Mouse (Mus musculus): ENCODE data around the gene Traf7.

Traf7 gene

DNA sequence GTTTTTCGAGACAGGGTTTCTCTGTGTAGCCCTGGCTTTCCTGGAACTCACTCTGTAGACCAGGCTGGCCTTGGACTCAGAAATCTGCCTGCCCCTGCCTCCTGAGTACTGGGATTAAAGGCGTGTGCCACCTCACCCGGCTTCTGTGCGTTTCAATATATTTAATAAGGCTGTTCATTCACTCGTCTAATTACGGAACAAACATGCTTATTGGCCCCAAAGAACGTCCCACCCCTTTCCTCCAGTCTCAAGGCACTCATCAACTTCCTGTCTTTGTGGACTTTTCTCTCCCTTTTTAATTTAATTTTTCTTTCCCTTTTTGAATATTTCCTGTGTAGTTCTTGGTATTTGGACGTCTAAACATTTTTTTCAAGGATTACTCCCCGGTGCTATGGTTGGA lies 20.7 kb upstream of the Traf7 start:
- intact Hi-C loops (cut with DNase I) = no loop called here

- intact Hi-C loops (cut with DNase I) = no loop called here
These were observed 18.5 kb upstream of the Traf7 start for GRCm38 (mm10) chr17:24546234-24546633.

- intact Hi-C loops (cut with DNase I) = no loop called here
These were observed 17.5 kb upstream of the Traf7 start for GRCm38 (mm10) chr17:24545247-24545646.

DNA sequence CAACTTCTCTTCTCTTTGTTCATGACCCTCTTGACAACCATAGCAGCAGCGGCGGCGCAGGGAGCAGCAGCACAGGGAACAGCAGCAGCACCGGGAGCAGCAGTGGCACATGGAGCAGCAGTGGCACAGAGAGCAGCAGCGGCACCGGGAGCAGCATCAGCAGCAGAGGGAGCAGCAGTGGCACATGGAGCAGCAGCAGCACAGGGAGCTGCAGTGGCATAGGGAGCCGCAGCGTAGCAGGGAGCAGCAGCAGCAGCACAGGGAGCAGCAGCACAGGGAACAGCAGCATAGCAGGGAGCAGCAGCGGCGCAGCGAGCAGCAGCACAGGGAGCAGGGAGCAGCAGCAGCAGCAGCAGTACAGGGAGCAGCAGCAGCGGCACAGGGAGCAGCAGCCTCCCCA lies 16.9 kb upstream of the Traf7 start:
- intact Hi-C loops (cut with DNase I) = no loop called here

GRCm38 (mm10) chr17:24540375-24540774 lies 12.6 kb upstream of the Traf7 start:
- intact Hi-C loops (cut with DNase I) = no loop called here

- intact Hi-C loops (cut with DNase I) = no loop called here
These were observed 11.2 kb upstream of the Traf7 start for GRCm38 (mm10) chr17:24538950-24539349.

GRCm38 (mm10) chr17:24537536-24537935 lies 9.8 kb upstream of the Traf7 start:
- intact Hi-C loops (cut with DNase I) = no loop called here

DNA sequence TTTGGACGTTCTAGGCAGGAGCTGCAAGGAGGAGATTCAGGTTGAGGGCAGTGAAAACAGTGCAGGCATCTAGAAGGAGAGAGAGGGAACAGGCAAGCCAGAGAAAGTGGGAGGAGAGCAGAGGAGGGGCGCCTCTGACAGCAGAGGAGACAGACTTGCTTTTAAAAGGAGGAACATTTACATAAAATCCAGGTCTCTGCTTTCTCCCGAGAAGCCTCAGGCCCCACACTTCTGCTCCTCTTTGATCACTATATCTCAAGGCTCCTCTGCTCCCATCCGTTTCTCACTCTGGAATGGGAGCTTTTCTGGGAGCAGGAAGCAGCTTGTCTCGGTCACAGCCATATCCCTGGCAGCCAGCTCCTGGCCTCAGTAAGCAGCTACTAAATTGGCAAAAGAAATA lies 7.6 kb upstream of the Traf7 start:
- intact Hi-C loops (cut with DNase I) = no loop called here

- intact Hi-C loops (cut with DNase I) = loop anchor here (5.0 kb wide), 1 partner anchor 47 kb away; the partner anchor contains the start of gene Caskin1
These were observed 6.5 kb upstream of the Traf7 start, which contains the start of gene Rab26 for GRCm38 (mm10) chr17:24534160-24534718. Gene Rab26 (minus strand): TSS chr17:24534210.

- intact Hi-C loops (cut with DNase I) = loop anchor here (5.0 kb wide), 1 partner anchor 46 kb away; the partner anchor contains the start of gene Caskin1
These were observed 5.6 kb upstream of the Traf7 start for GRCm38 (mm10) chr17:24533099-24533992.

- intact Hi-C loops (cut with DNase I) = loop anchor here (5.0 kb wide), 1 partner anchor 45 kb away; the partner anchor contains the start of gene Caskin1
These were observed 4.3 kb upstream of the Traf7 start for GRCm38 (mm10) chr17:24532045-24532444.

- intact Hi-C loops (cut with DNase I) = loop anchor here (5.0 kb wide), 1 partner anchor 44 kb away; the partner anchor contains the start of gene Caskin1
These were observed 3.3 kb upstream of the Traf7 start for GRCm38 (mm10) chr17:24531064-24531463.

GRCm38 (mm10) chr17:24530361-24531050 lies 2.8 kb upstream of the Traf7 start:
- intact Hi-C loops (cut with DNase I) = loop anchor here (5.0 kb wide), 1 partner anchor 43 kb away; the partner anchor contains the start of gene Caskin1

DNA sequence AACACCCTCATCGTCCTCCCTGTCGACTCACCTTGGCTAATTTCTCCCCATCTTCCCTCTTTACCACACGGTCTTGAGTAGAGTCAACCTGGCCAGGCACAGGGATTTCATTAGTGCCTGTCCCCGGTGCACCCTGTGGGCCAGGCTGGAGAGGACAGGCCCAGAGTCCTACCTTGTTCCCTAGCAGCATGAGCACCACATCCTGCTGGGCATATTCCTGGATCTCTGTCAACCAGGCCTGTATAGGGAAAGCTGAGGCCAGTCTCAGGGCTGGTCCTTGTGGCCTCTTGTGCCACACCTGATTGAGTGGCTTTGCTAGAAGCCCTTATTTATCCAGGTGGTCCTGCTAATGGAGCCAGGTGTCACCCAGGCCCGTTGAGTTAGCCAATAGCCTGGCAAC lies 2.1 kb upstream of the Traf7 start:
- intact Hi-C loops (cut with DNase I) = loop anchor here (5.0 kb wide), 1 partner anchor 43 kb away; the partner anchor contains the start of gene Caskin1

DNA sequence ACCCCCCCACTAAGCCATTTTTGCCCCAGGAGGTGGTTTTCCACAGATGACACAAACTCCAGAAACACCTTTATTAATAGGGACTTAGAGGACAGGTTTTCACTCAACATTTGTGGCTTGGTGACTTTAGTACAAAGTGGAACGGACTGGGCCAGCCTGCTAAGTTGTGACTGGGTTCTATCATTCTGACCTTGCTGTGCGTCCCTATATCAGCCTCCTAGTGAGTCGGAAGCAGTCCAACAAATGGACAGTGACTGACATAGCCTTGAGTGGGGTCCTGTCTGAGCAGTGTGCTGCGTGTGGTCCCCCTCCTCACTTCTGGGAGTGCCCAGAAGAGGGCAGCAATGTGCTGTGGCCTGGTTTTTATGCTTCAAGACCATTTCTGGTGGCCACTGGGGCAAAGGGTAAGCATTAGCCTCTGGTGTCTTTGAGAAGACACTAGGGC lies 1.3 kb upstream of the Traf7 start:
- intact Hi-C loops (cut with DNase I) = no loop called here

DNA sequence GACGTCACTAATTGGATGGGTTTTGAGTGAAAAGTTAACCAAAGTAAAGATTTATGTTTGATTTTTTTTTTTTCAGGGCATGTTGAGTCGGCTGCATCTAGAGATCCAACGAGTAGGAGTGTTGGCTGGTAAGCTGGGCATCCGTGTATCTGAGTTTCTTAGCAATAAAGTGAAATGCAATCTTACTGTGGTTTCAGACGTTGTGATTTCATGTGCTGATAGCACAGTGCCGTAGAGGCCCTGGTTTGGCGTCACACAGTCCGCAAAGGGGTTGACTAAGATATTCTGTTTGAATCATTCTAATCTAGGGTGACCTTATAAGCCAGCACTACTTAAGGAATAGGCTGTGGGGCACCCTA lies 801 bp upstream of the Traf7 start:
- intact Hi-C loops (cut with DNase I) = no loop called here

DNA sequence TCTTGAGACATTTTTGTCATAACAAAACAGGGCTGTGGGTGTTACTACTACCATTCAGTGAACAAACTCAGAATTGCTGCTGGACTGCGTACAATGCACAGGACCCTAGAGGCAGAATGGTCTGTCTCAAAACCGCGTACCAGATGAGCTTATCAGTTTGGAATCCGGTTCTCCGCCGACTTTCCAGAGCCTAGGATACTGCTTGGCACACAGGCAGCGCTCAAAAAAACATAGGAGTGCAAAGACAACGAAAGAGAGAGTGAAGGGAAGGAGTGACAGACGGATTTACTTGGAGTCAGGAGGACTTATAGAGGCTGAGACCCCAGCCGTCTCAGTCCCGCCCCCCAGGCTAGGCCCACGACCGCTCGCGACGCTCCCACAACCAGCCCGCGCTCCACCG lies 423 bp downstream of the Traf7 start:
- intact Hi-C loops (cut with DNase I) = no loop called here

- intact Hi-C loops (cut with DNase I) = no loop called here
These were observed 3.0 kb downstream of the Traf7 start for GRCm38 (mm10) chr17:24524734-24525133.

GRCm38 (mm10) chr17:24520450-24520849 lies 7.3 kb downstream of the Traf7 start:
- intact Hi-C loops (cut with DNase I) = no loop called here

- intact Hi-C loops (cut with DNase I) = loop anchor here (5.0 kb wide), 1 partner anchor 37 kb away; the partner anchor contains the start of gene Mlst8
These were observed 13.2 kb downstream of the Traf7 start for GRCm38 (mm10) chr17:24514270-24515257.

All from adrenal gland (tissue).